Mouse (Mus musculus) kidney, adult 18-20 months (tissue): ENCODE data around the gene Ascc2.

ENCODE experiments used
- DNase-seq: peaks from one replicate; pipeline ENCODE4 v3.0.0; 2021

Gene Ascc2

DNA sequence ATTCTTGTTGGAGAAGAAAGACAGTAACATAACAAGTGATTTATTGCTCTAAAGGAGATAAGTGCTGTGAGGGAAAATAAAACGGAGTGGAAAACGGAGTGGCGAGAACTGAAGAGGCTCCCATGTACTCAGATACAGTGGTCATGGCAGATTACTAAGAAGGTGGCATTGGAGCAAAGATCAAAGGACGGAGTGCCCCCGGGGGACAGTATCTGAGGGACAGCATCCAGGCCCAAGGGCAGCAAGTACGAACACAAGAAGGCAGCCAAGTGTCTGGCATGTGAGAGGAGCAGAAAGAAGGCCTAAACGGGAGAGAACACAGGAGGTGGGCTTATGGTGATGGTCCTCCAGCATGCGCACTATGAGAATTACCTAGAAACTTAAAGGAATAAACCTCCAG is 84.2 kb downstream of the Ascc2 start:
- DNase-seq, result no peak

DNA sequence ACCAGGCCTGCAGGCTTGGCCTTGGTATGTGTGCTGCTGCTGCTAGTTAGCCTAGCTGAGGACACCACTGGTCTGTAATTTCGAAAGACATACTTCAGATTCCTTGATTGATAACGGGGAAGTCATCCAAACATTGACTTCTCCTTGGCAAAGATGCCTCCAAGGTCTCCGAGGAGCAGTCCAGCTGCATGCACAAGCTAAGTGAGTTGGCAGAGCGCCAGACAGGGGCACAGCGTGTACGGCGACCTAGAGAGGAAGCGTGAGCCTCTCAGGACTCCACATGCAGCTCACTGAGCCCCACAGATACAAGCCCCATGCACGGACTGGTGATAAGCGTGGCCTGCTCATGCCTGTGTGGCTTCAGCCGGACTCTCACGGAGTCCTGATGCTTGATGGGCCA is 92.1 kb downstream of the Ascc2 start:
- DNase-seq, result no peak

DNA sequence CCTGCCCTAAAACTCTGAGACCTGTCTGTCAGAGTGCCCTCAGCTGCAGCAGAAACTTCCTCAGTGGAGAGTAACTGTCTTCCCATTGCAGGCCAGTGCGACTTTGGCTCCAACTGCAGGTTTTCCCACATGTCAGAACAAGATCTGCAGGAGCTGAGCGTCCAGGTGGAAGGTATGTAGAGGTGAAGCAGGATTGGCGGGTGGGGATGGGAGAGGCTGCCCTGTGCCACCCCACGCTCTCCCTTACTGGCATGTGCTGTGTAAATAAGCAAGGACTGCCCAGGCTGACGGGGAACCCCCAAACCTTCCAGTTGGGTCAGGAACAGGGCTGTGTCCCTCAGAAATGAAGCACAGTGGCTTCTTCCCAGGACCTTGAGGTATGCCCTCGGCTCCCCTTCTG is 92.5 kb downstream of the Ascc2 start:
- no peak for DNase-seq

DNA sequence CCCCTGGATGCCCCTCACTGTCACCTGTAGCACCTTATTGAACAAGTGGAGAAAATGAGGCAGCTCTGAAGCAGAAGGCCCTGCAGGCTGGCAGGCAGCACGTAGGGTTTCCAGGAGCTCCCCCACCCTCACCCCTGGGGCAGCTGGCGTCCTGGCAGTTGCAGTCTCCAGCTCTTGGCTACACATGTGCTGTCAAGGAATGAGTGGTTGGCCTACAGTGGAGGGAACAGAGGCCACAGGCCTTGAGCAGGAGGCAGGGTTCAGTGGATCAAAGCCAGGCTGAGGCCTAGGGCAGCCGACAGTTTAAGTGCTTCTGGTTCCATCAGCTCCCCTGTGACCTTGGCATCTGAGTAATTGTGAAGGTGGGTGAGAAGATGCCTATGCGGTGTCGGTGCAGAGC is 93.4 kb downstream of the Ascc2 start:
- DNase-seq, result no peak

DNA sequence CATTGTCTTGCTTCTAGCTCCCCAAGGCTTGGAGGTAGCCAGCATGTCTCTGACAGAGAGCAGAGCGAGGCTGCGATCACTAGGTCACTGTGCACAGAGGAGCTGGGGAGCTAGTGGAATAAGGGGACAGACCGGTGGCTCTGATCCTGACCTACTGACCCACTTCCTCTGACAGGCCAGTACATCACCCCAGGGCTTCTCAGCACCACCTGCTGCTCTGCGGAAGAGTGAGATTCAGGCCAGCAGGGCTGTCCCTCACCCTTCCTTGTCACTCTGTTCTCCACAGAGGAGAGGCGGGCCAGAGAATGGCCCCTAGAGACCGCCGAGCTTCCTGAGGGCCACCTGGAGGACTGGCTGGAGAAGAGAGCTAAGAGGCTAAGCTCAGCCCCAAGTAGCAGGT is 94.2 kb downstream of the Ascc2 start:
- DNase-seq, result no peak

DNA sequence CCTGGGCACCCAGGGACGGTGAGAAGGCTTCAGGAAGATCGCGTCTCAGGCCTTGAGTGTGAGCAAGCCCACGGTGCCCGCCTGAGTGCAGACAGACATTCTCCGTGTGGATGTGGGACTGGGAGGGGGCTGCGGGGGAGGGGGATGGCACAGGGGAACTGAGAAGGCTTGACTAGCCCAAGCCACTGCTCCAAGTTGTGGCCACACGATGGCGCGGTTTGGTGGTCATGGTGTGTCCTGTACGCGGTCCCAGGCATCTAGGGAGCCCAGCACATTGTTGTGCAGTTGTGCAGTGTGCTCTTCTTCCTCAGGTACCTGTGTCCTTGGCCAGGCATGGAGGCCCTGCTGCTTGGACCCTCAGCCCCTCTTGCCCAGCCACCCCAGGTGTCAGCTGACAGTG is 96.6 kb downstream of the Ascc2 start:
- no peak for DNase-seq
